Mouse (Mus musculus) forebrain, embryonic 11.5 days (tissue): ENCODE data around the gene Rbp3. TPM values are rescaled to one million over a fixed set of nuclear protein-coding genes. Genes with fewer than 3 reads are reported as not detected.

ENCODE experiments used
- ATAC-seq: fragments of 200-750 bp; cut with Nextera tagmentation; replicated peaks from 2 replicates; pipeline ENCODE4 v1.8.0; 2017; ENCODE audit warnings: moderate TSS enrichment; ENCODE audit not compliant: low FRiP score
- DNase-seq: peaks from one replicate; pipeline ENCODE4 v3.0.0-alpha.2; 2017; ENCODE audit warnings: low spot score
- H3K27ac ChIP-seq: fragments of 300-500 bp; sonication (generic); 2 replicates; pipeline ENCODE4 v1.5.1; 2014; ENCODE audit warnings: low read depth, low read length
- H3K27me3 ChIP-seq: fragments of 300-500 bp; sonication (generic); 2 replicates; pipeline ENCODE4 v1.6.1; 2014; ENCODE audit warnings: mild to moderate bottlenecking, low read length, mixed read lengths; ENCODE audit not compliant: control insufficient read depth, insufficient read depth
- H3K36me3 ChIP-seq: fragments of 300-500 bp; sonication (generic); 2 replicates; pipeline ENCODE4 v1.6.1; 2014; ENCODE audit warnings: mild to moderate bottlenecking, low read length, moderate library complexity, mixed read lengths; ENCODE audit not compliant: control insufficient read depth, insufficient read depth
- H3K4me1 ChIP-seq: fragments of 300-500 bp; sonication (generic); replicated peaks from 2 replicates; pipeline ENCODE4 v1.6.1; 2014; ENCODE audit warnings: low read length, mixed read lengths; ENCODE audit not compliant: control insufficient read depth, insufficient read depth
- H3K4me2 ChIP-seq: fragments of 300-500 bp; sonication (generic); 2 replicates; pipeline ENCODE4 v1.6.1; 2014; ENCODE audit warnings: low read depth, mild to moderate bottlenecking, low read length, moderate library complexity, mixed read lengths; ENCODE audit not compliant: severe bottlenecking
- H3K4me3 ChIP-seq: fragments of 300-500 bp; sonication (generic); 2 replicates; pipeline ENCODE4 v1.5.1; 2014; ENCODE audit warnings: low read depth, low read length
- H3K9ac ChIP-seq: fragments of 300-500 bp; sonication (generic); 2 replicates; pipeline ENCODE4 v1.6.1; 2014; ENCODE audit warnings: low read length
- H3K9me3 ChIP-seq: fragments of 300-500 bp; sonication (generic); 2 replicates; pipeline ENCODE4 v1.6.1; 2016; ENCODE audit warnings: low read length, mixed read lengths; ENCODE audit not compliant: control insufficient read depth
- WGBS: fragments of 180-500 bp; shearing (Covaris S2); extraction: QIAGEN DNeasy Blood & Tissue Kit; methylation state at CpG from one replicate; pipeline ENCODE4 v1.1.7; 2014; 5-methylcytosine and 5-hydroxymethylcytosine counted together
- polyA plus RNA-seq: library from polyadenylated mRNA; unstranded; fragments of >200 nt; fragmentation: Nextera tagmentation; extraction: Ambion mirVana; gene quantifications from 2 replicates; pipeline ENCODE4 v1.2.1, GENCODE M21; 2014

The Rbp3 gene
- polyA plus RNA-seq = not detected in 2 replicates

DNA sequence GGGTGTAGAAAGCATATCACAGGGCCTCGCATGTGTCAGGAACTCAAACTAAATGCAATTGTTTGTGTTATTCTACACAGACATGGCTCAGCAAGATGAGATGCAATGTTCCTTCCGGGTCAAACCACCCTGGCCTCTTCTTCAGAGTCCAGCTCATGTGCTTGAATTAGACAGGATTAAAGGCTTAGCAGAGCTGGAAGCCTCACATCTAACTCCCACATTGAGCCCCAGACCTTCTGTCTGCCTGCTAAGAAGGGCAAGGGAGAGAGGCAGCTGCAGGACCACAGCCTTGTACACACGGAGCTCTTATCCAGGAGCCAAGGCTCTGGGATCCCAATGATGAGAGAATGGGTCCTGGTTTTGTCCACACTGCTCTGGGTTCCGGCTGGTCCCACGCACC is at the start of gene Rbp3:
Gene Rbp3, plus strand, starts transcription at position 243 of the 400 bp plus-strand sequence.
- no peak within 1 kb of the TSS for H3K4me2 ChIP-seq
- no peaks in the 10 kb centered on the region for H3K36me3 ChIP-seq
- H3K27ac ChIP-seq = no peak within 1 kb of the TSS
- 81% methylated on average over 5 of the region's 5 CpGs for WGBS
- no peaks in the 10 kb centered on the region for H3K27me3 ChIP-seq
- H3K9me3 ChIP-seq = no peaks in the 10 kb centered on the region
- H3K4me1 ChIP-seq = no peaks in the 10 kb centered on the region
- DNase-seq = no peak
- H3K9ac ChIP-seq = no peak within 1 kb of the TSS
- ATAC-seq = no peak
- H3K4me3 ChIP-seq = no peak within 1 kb of the TSS

DNA sequence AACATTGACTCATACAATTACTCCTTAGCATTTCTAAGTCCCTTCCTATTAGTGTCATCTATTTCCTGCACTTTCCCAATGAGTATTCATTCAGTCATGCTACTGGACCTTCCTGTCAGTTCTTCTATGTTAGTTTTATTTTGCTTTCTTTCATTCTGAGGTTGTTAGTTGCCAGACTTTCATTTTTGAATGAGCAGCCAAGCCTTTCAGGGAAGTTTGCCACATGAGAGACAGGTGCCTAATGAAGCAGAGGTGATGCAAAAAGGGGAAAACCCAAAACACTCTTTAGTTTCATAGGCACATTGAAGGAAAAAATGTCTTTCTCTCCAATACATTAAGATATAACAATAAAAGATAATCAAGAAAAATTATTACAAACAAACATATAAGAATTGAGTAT is 49.0 kb upstream of the Rbp3 start:
- DNase-seq (no peak), ATAC-seq (no peak)
- H3K27ac ChIP-seq = no peak overlapping the region
- H3K4me3 ChIP-seq = no peak overlapping the region
- no peaks in the 10 kb centered on the region for H3K36me3 ChIP-seq
- H3K27me3 ChIP-seq = no peaks in the 10 kb centered on the region
- no peaks in the 10 kb centered on the region for H3K4me1 ChIP-seq
- no peak overlapping the region for H3K4me2 ChIP-seq
- H3K9me3 ChIP-seq = no peaks in the 10 kb centered on the region
- H3K9ac ChIP-seq = no peak overlapping the region

DNA sequence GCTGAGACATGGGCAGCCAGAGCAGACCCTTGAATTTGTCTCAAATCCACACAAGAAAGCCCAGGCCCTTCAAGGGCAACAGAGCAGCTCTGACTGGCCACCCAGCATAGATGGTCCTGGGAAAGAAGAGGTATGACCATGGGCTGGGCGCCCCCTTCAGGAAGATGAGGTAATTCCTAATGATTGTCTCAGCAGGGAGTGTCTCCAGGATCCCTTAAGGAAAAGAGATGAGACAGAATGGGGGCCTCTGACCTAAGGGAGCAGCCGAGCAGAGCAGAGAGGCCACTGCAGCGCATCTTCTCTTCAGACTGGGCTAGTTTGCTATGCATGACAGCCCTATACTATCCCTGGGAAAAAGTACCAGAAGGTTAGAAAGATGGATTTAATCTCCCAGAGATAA is 40.1 kb upstream of the Rbp3 start:
- no peak overlapping the region for H3K4me3 ChIP-seq
- WGBS = 38% methylated on average over 3 of the region's 3 CpGs
- no peaks in the 10 kb centered on the region for H3K36me3 ChIP-seq
- H3K9me3 ChIP-seq = no peaks in the 10 kb centered on the region
- DNase-seq (peak; percentile 58), ATAC-seq (no peak)
- H3K27ac ChIP-seq = no peak overlapping the region
- no peaks in the 10 kb centered on the region for H3K4me1 ChIP-seq
- H3K27me3 ChIP-seq = no peaks in the 10 kb centered on the region
- no peak overlapping the region for H3K4me2 ChIP-seq
- H3K9ac ChIP-seq = no peak overlapping the region

DNA sequence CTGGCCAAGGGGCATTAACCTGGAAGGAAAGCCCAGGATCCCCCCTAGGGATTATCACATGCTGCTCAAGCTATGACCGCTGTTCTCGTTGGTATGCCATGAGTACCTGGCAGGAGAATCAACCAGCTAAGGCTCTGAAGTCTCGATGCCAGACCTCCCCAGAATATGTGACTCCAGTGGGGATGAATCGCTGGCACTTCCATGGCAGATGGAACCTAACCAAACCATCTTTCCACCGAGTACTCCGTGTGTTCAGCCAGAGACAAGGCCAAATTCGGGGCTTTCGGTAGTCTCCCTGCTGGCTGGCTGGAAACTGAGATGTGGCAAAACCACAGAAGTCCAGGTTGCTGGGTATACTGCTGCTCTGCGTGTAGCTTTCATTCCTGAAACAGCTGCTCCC is 39.6 kb upstream of the Rbp3 start:
- DNase-seq (no peak), ATAC-seq (no peak)
- 89% methylated on average over 9 of the region's 9 CpGs for WGBS
- Histone ChIP-seq H3K4me3 (no peak overlapping the region), H3K36me3 (no peaks in the 10 kb centered on the region), H3K4me2 (no peak overlapping the region), H3K27ac (no peak overlapping the region), H3K4me1 (no peaks in the 10 kb centered on the region), H3K27me3 (no peaks in the 10 kb centered on the region), H3K9me3 (no peaks in the 10 kb centered on the region), H3K9ac (no peak overlapping the region)

DNA sequence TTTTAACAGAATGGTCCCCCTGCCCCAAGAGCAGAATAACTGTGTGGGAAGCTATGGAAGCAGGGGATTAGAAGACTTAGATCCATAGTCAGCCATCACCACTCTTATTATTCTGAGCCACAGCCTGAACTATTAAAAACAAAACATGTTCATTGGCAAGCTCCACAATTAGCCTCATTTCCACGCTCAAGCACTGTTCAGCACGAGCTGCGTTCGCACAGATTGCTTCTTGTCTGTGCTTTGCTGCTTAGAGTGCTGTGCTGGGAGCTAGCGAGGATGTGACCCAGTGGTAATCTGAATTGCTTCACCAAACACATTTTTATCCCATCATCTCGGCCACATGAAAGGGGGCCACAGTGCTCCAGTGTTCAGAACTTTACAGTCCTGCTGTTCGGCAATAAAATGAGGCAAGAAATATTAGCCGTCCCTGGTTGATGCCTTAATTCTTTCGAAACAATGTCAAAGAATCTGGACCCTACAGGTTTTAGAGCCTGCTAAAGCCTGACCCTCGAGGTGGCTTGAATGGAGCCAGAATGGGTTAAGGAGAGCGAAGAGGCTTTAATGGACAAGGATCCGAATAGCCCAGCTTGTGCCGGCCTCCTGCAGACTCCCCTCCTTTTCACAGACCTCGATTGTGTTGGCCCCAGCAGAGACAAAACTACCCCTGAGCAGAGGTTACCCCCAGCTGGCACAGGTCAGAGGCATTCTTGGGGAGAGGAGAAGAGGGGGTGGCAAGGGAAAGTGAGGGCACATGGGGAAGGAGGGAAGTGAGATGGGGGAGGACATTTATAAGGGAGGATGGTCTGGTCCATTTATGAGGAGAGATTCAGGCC is 32.9 kb upstream of the Rbp3 start:
- WGBS = 3% methylated on average over 14 of the region's 14 CpGs
- no peak overlapping the region; the same call in 1 of the 2 replicates for H3K4me2 ChIP-seq
- no peaks in the 10 kb centered on the region for H3K36me3 ChIP-seq
- ATAC-seq (peak; percentile 39; the same call in 1 of the 2 replicates), DNase-seq (no peak)
- H3K4me3 ChIP-seq = no peak overlapping the region
- no peak overlapping the region; the same call in 1 of the 2 replicates for H3K9ac ChIP-seq
- peaks cover 25% of the 10 kb centered on the region for H3K27me3 ChIP-seq
- H3K27ac ChIP-seq = no peak overlapping the region
- H3K4me1 ChIP-seq = peaks cover 18% of the 10 kb centered on the region
- H3K9me3 ChIP-seq = no peaks in the 10 kb centered on the region

DNA sequence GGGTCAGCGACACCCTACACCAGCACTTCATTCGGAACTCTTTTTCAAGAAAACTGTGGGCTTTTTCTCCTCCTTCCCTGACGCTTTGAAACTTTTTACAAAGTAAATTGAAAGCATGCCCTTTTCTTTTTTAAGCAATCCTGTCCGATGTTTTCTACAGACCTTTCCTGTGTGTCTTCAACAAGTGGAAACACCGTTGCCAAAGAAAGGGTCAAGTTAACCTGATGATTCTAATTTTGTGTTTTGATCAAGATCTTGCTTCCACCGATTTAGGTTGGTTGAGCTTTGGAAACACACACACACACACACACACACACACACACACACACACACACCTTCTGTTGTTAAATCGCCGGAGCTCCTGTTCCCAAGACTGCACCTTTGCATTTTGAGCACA is 31.0 kb upstream of the Rbp3 start:
- Histone ChIP-seq H3K4me2 (peak overlapping the region; percentile 94), H3K9ac (peak overlapping the region; percentile 56; the same call in 1 of the 2 replicates), H3K27ac (no peak overlapping the region), H3K9me3 (no peaks in the 10 kb centered on the region), H3K36me3 (no peaks in the 10 kb centered on the region), H3K27me3 (peaks cover 25% of the 10 kb centered on the region), H3K4me1 (peaks cover 18% of the 10 kb centered on the region), H3K4me3 (peak overlapping the region; percentile 59)
- no peak for ATAC-seq
- DNase-seq = no peak
- 8% methylated on average over 8 of the region's 8 CpGs for WGBS

DNA sequence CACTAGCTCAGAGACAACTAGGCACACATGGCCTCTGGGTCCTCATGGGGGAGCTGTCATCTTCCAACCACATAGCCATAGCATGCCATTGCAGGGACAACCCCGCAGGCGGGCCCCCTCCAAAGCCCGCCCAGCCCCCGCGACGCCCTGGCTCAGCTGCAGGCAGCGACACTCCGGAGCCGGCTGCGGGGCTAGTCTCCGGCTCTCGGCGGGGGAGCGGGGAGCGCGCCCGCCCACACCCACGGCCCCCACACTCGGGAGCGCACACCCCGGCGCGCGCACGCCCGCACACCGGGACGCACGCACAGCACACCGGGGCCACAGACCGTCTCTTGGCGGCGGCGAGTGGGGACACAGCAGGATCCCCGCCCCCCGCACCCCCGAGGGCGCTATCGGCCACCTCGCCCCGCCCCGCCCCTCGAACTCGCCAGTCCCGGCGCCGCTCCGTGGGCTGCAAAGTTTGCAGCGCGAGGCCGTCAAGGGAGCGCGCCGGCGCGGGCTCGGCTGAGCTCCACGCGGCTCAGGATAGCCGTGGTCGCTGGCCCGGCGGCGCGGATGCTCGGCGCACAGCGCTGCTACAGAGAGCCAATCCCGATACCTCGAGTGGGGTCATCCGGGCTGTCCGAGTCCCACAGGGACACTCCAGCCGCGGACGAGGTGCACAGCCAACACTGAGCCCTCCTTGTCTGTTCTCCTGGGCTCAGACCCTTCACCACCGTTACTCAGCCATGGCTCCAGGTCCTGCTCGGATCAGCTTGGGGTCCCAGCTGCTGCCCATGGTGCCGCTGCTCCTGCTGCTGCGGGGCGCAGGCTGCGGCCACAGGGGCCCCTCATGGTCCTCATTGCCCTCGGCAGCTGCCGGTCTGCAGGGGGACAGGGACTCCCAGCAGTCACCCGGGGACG is 30.4 kb upstream of the Rbp3 start, which contains the start of gene Gdf10:
Gene Gdf10, plus strand, starts transcription at position 420 of the 903 bp plus-strand sequence.
- DNase-seq = peak; percentile 74
- H3K4me3 ChIP-seq = peak within 1 kb of the TSS; percentile 59
- peaks cover 18% of the 10 kb centered on the region for H3K4me1 ChIP-seq
- H3K36me3 ChIP-seq = no peaks in the 10 kb centered on the region
- H3K27me3 ChIP-seq = peaks cover 25% of the 10 kb centered on the region
- H3K9ac ChIP-seq = peak within 1 kb of the TSS; percentile 56
- WGBS = under 1% methylated on average over 68 of the region's 85 CpGs
- no peaks in the 10 kb centered on the region for H3K9me3 ChIP-seq
- H3K27ac ChIP-seq = no peak within 1 kb of the TSS
- H3K4me2 ChIP-seq = peak within 1 kb of the TSS; percentile 94
- ATAC-seq = peak; percentile 70

DNA sequence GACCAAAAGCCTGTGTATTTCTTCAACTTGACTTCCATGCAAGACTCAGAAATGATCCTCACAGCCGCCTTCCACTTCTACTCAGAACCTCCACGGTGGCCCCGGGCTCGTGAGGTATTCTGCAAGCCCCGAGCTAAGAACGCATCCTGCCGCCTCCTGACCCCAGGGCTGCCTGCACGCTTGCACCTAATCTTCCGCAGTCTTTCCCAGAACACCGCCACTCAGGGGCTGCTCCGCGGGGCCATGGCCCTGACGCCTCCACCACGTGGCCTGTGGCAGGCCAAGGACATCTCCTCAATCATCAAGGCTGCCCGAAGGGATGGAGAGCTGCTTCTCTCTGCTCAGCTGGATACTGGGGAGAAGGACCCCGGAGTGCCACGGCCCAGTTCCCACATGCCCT is 21.9 kb upstream of the Rbp3 start:
- Histone ChIP-seq H3K4me2 (no peak overlapping the region), H3K9ac (no peak overlapping the region), H3K4me1 (no peaks in the 10 kb centered on the region), H3K9me3 (no peaks in the 10 kb centered on the region), H3K36me3 (no peaks in the 10 kb centered on the region), H3K4me3 (no peak overlapping the region), H3K27me3 (no peaks in the 10 kb centered on the region), H3K27ac (no peak overlapping the region)
- DNase-seq (no peak), ATAC-seq (no peak)
- 68% methylated on average over 17 of the region's 17 CpGs for WGBS
